Mouse (Mus musculus) limb, embryonic 14.5 days (tissue): ENCODE data around the gene Tmem176b. TPM values are rescaled to one million over a fixed set of nuclear protein-coding genes. Genes with fewer than 3 reads are reported as not detected.

Experiments used
- ATAC-seq: fragments of 200-750 bp; cut with Nextera tagmentation; 2 replicates; pipeline ENCODE4 v1.8.0; 2017; ENCODE audit warnings: low read depth, moderate number of reproducible peaks, moderate TSS enrichment; ENCODE audit not compliant: low FRiP score
- DNase-seq: peaks from one replicate; pipeline ENCODE4 v3.0.0-alpha.2; 2015; ENCODE audit warnings: low spot score
- H3K27ac ChIP-seq: fragments of 300-500 bp; sonication (generic); replicated peaks from 2 replicates; pipeline ENCODE4 v1.5.1; 2014; ENCODE audit warnings: low read depth, mild to moderate bottlenecking, low read length, moderate library complexity, mixed read lengths
- H3K27me3 ChIP-seq: fragments of 300-500 bp; sonication (generic); 2 replicates; pipeline ENCODE4 v1.6.1; 2014; ENCODE audit warnings: low read length, mixed read lengths; ENCODE audit not compliant: control insufficient read depth, insufficient read depth
- H3K36me3 ChIP-seq: fragments of 300-500 bp; sonication (generic); 2 replicates; pipeline ENCODE4 v1.6.1; 2014; ENCODE audit warnings: mild to moderate bottlenecking, low read length, moderate library complexity, mixed read lengths; ENCODE audit not compliant: control insufficient read depth, insufficient read depth
- H3K4me1 ChIP-seq: fragments of 300-500 bp; sonication (generic); 2 replicates; pipeline ENCODE4 v1.6.1; 2014; ENCODE audit warnings: antibody characterized with exemption, low read length, mixed read lengths; ENCODE audit not compliant: control insufficient read depth, insufficient read depth
- H3K4me2 ChIP-seq: fragments of 300-500 bp; sonication (generic); replicated peaks from 2 replicates; pipeline ENCODE4 v1.6.1; 2014; ENCODE audit warnings: low read depth, mild to moderate bottlenecking, low read length, moderate library complexity; ENCODE audit not compliant: severe bottlenecking
- H3K4me3 ChIP-seq: fragments of 300-500 bp; sonication (generic); replicated peaks from 2 replicates; pipeline ENCODE4 v1.5.1; 2014; ENCODE audit warnings: low read length
- H3K9ac ChIP-seq: fragments of 300-500 bp; sonication (generic); 2 replicates; pipeline ENCODE4 v1.6.1; 2014; ENCODE audit warnings: mild to moderate bottlenecking, low read depth, low read length, moderate library complexity; ENCODE audit not compliant: severe bottlenecking
- H3K9me3 ChIP-seq: fragments of 300-500 bp; sonication (generic); 2 replicates; pipeline ENCODE4 v1.6.1; 2016; ENCODE audit warnings: low read length; ENCODE audit not compliant: control insufficient read depth
- POLR2A ChIP-seq: fragments of 200-500 bp; IDR thresholded peaks from 2 replicates; pipeline ENCODE4 v1.8.0; 2012; ENCODE audit warnings: inconsistent platforms, mild to moderate bottlenecking, moderate library complexity, borderline replicate concordance; ENCODE audit not compliant: insufficient read depth, insufficient read length; ENCODE audit errors: extremely low read depth
- WGBS: fragments of 180-500 bp; shearing (Covaris S2); extraction: QIAGEN DNeasy Blood & Tissue Kit; methylation state at CpG from one replicate; pipeline ENCODE4 v1.1.7; 2014; 5-methylcytosine and 5-hydroxymethylcytosine counted together
- polyA plus RNA-seq, 2 experiments: library from polyadenylated mRNA; depleted of rRNA in 1 of 2; stranded (reverse) in 1 of 2; unstranded in 1 of 2; fragments of >200 nt; fragmentation: Nextera tagmentation in 1 of 2; extraction: Ambion mirVana in 1 of 2; gene quantifications; 2 replicates each; pipeline versions ENCODE4 v1.2.1 to v1.2.3; 2012 to 2014

The Tmem176b gene
- polyA plus RNA-seq, 2 experiments: 227 to 232 TPM

DNA sequence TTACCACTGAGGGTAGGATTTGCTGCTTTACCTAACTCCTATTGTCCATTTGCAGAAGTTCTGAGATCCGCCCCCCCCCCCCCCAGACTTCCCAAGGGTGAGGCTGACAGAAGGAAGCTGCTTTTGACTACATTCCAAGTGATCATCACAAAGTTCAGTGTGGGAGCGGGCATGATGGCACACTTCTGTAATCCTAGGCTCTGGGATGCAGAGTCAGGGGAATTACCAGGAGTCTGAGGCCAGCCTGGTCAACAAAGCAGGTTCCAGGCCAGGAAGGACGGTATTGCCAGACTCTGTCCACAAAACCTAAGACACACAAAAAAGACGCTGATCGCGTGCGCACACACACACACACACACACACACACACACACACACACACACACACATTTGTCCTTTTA, 22.2 kb upstream of the Tmem176b start:
- TF ChIP-seq POLR2A: no peak
- Histone ChIP-seq H3K27me3 (no peaks in the 10 kb centered on the region), H3K36me3 (no peaks in the 10 kb centered on the region), H3K4me2 (no peak overlapping the region), H3K4me3 (no peak overlapping the region), H3K9ac (no peak overlapping the region), H3K4me1 (peaks cover 4% of the 10 kb centered on the region; the same call in 1 of the 2 replicates), H3K27ac (no peak overlapping the region), H3K9me3 (no peaks in the 10 kb centered on the region)
- WGBS: 90% methylated on average over 7 of the region's 7 CpGs
- no peak for ATAC-seq
- no peak for DNase-seq

DNA sequence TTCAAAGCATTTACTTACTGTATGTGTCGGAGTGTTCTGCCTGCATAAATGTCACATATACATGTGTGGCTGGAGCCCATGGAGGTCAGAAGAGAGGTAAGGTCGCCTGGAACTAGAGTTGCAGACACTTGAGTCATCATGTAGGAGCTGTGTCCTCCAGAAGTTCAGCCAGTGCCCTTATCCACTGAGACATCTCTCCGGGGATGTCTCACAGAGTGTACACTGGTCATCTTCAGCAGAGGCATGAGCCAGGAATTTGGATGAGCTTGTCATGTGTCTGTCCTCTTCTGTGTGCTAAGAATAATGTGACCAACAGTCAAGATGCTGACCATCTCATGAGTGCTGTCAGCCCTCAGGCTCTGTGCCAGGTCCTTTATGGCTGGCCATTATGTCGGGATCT, 21.5 kb upstream of the Tmem176b start:
- no peak for TF ChIP-seq POLR2A
- Histone ChIP-seq H3K9me3 (no peaks in the 10 kb centered on the region), H3K27ac (no peak overlapping the region), H3K4me2 (no peak overlapping the region), H3K27me3 (no peaks in the 10 kb centered on the region), H3K4me1 (peaks cover 4% of the 10 kb centered on the region; the same call in 1 of the 2 replicates), H3K4me3 (no peak overlapping the region), H3K36me3 (no peaks in the 10 kb centered on the region), H3K9ac (no peak overlapping the region)
- no peak for ATAC-seq
- WGBS: 77% methylated on average over 4 of the region's 4 CpGs
- no peak for DNase-seq

DNA sequence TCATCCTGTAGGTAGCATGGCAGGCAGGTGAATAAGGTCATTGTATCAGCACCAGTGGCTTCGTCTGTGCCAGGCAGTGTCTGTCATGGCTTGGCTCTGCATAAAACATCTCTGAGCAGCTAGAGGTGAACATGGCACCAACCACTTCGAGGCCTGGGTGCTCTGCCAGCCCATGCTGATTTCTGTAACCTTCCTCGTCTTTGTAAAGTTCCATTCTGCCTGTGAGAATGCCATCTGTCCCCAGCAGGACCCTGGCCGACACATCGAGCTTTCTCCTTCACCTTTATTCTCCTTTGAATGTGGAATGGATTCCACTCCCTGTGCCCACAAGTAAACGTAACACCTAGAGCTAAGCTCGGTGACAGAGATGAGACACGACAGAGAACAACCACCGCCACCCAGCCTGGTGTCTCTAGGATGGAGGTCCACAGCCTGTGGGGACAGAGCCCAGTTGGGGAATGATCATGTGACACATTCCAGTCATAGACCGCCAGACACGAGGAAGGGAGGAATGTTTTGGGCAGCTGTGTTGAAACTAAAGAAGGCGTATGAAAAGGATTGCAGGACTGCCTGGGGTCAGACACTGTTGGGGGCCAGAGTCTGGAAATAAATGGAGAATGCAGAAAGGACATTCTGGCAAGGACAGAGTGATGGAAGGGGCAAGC, 20.5 kb upstream of the Tmem176b start:
- Histone ChIP-seq H3K9ac (no peak overlapping the region), H3K36me3 (no peaks in the 10 kb centered on the region), H3K27me3 (no peaks in the 10 kb centered on the region), H3K4me3 (no peak overlapping the region), H3K27ac (no peak overlapping the region), H3K4me1 (peaks cover 4% of the 10 kb centered on the region; the same call in 1 of the 2 replicates), H3K9me3 (no peaks in the 10 kb centered on the region), H3K4me2 (no peak overlapping the region)
- DNase-seq (peak; percentile 9), ATAC-seq (peak; percentile 83; the same call in 1 of the 2 replicates)
- no peak for TF ChIP-seq POLR2A
- 68% methylated on average over 12 of the region's 12 CpGs for WGBS

DNA sequence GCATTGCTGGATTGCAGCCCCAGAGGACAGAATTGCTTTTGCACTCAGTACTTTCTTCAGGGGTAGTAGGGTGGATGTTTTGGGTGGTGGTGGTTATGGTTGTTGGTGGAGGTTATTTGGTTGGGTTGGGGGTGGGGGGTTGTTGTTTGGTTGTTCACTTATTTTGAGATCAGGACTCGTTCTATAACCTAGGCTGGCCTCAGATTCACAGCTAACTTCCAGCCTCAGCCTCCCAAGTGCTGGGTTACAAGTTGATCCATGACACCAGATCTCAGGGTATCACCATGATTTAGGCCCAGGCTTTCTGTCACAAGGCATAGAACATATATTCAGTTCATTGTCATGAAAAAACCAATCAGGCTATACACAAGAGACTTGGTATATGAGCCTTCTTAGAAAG, 19.6 kb upstream of the Tmem176b start:
- Histone ChIP-seq H3K27ac (no peak overlapping the region), H3K27me3 (no peaks in the 10 kb centered on the region), H3K9ac (no peak overlapping the region), H3K4me2 (no peak overlapping the region), H3K36me3 (no peaks in the 10 kb centered on the region), H3K4me3 (no peak overlapping the region), H3K4me1 (peaks cover 4% of the 10 kb centered on the region; the same call in 1 of the 2 replicates), H3K9me3 (no peaks in the 10 kb centered on the region)
- no peak for TF ChIP-seq POLR2A
- 85% methylated on average over 1 of the region's 1 CpGs for WGBS
- no peak for DNase-seq
- no peak for ATAC-seq

DNA sequence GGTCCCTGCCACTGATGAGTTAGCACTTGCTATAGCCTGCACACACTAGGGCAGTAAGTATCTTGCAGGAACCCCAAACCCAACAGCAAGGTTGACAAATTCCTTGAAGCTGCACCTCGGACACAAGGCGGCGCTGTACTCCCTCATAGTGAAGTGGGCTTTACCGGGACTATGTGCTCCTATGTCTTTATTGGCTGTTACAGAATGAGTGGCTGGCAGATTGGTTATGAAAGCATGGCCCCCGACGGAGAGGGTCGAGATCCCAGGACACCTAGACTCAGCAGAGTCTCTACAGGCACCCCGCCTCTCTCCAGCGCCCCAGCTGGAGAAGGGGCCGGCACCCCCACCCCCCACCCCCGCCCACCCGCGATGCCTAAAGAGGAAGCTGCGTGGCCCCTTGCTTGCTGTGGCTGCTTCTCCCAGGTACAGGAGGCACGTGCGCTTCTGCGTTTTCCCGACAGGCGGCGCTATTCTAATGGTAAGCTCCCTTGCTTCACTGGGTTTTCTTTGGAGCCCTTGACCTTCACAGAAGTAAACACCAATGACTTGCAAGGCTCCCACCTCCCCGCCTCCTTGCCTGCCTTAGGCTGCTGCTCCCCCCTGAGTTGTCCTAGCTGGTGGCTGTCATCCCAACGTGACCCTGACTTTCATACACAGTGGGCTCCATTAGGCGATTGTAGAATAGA, 19.0 kb upstream of the Tmem176b start:
- no peaks in the 10 kb centered on the region for H3K9me3 ChIP-seq
- 19% methylated on average over 21 of the region's 23 CpGs for WGBS

More for the DNA sequence above, 19.0 kb upstream of the Tmem176b start:
- Histone ChIP-seq H3K4me3 (peak overlapping the region; percentile 14; the same call in 1 of the 2 replicates), H3K36me3 (no peaks in the 10 kb centered on the region), H3K27ac (no peak overlapping the region), H3K27me3 (no peaks in the 10 kb centered on the region), H3K4me2 (peak overlapping the region; percentile 30; the same call in 1 of the 2 replicates), H3K9ac (no peak overlapping the region), H3K4me1 (peaks cover 4% of the 10 kb centered on the region; the same call in 1 of the 2 replicates)
- peak; percentile 52 for DNase-seq
- no peak for ATAC-seq
- no peak for TF ChIP-seq POLR2A
